Mouse (Mus musculus): ENCODE data around the gene Camsap2. TPM values are rescaled to one million over a fixed set of nuclear protein-coding genes. Genes with fewer than 3 reads are reported as not detected.

Gene Camsap2
- total and polyA plus RNA-seq, 3 experiments = 7.6 to 38.3 (median 10.7) TPM

- Histone ChIP-seq H3K4me3 (ENCODE audit: control insufficient read depth in 1 of 2, insufficient read depth in 1 of 2, low read depth in 2 of 2, low read length in 2 of 2) (no peak overlapping the region), H3K9me3 (replicated peaks; ENCODE audit: insufficient read depth, low read length) (no peaks in the 10 kb centered on the region), H3K36me3 (ENCODE audit: control insufficient read depth in 1 of 2, insufficient read depth in 2 of 2, low read length in 2 of 2) (peaks cover 0 to 15% of the 10 kb centered on the region in 2 experiments; a peak in 2 of 4 replicates), H3K4me1 (ENCODE audit: control insufficient read depth in 1 of 2, insufficient read depth in 2 of 2, low read length in 2 of 2) (peaks cover 9 to 18% of the 10 kb centered on the region in 2 experiments), H3K79me2 (ENCODE audit: control insufficient read depth, insufficient read depth, low read length, poor library complexity) (no peaks in the 10 kb centered on the region), H3K9ac (ENCODE audit: control insufficient read depth, low read depth, low read length, poor library complexity, severe bottlenecking) (no peak overlapping the region; the same call in 1 of the 2 replicates), H3K27me3 (ENCODE audit: control insufficient read depth in 1 of 2, insufficient read depth in 2 of 2, low read length in 2 of 2) (no peaks in the 10 kb centered on the region), H3K27ac (ENCODE audit: control insufficient read depth, low read depth, low read length) (no peak overlapping the region)
- TF ChIP-seq MYC (IDR thresholded peaks at IDR 0.05; ENCODE audit: low read depth, low read length) (no peak), TCF12 (IDR thresholded peaks at IDR 0.05; ENCODE audit: low read depth, low read length) (no peak)
- no peak for DNase-seq (ENCODE audit: low read depth, low spot score)
Measured at GRCm38 (mm10) chr1:136255657-136256056, 90.2 kb downstream of the Camsap2 start.

- DNase-seq (ENCODE audit: low read depth, low spot score) = peak; percentile 38
- no peak for TF ChIP-seq UBTF (IDR thresholded peaks at IDR 0.05; ENCODE audit: borderline replicate concordance, insufficient read depth, low read depth, low read length)
- TF ChIP-seq ZMIZ1 (IDR thresholded peaks at IDR 0.05; ENCODE audit: low read depth, low read length) = no peak
- TF ChIP-seq MYC (IDR thresholded peaks at IDR 0.05; ENCODE audit: low read depth, low read length) = no peak
- no peak for TF ChIP-seq USF1 (IDR thresholded peaks at IDR 0.05; ENCODE audit: low read depth, low read length)
- no peak for TF ChIP-seq POLR2A (IDR thresholded peaks at IDR 0.05; ENCODE audit: control insufficient read depth in 1 of 2, insufficient read depth in 1 of 2, low read depth in 1 of 2, low read length in 2 of 2, poor library complexity in 1 of 2)
- no peaks in the 10 kb centered on the region for H3K27me3 ChIP-seq (ENCODE audit: control insufficient read depth in 1 of 2, insufficient read depth in 2 of 2, low read length in 2 of 2)
- H3K9me3 ChIP-seq (replicated peaks; ENCODE audit: insufficient read depth, low read length) = no peaks in the 10 kb centered on the region
- H3K4me1 ChIP-seq (ENCODE audit: control insufficient read depth in 1 of 2, insufficient read depth in 2 of 2, low read length in 2 of 2) = peaks cover 9 to 18% of the 10 kb centered on the region in 2 experiments
- H3K27ac ChIP-seq (ENCODE audit: control insufficient read depth, low read depth, low read length) = no peak overlapping the region
- peaks cover 0 to 15% of the 10 kb centered on the region in 2 experiments; a peak in 2 of 4 replicates for H3K36me3 ChIP-seq (ENCODE audit: control insufficient read depth in 1 of 2, insufficient read depth in 2 of 2, low read length in 2 of 2)
- no peaks in the 10 kb centered on the region for H3K79me2 ChIP-seq (ENCODE audit: control insufficient read depth, insufficient read depth, low read length, poor library complexity)
- no peak overlapping the region for H3K4me3 ChIP-seq (ENCODE audit: control insufficient read depth in 1 of 2, insufficient read depth in 1 of 2, low read depth in 2 of 2, low read length in 2 of 2)
- peak overlapping the region; percentile 11; the same call in 1 of the 2 replicates for H3K9ac ChIP-seq (ENCODE audit: control insufficient read depth, low read depth, low read length, poor library complexity, severe bottlenecking)
Measured at GRCm38 (mm10) chr1:136255174-136255573, 90.7 kb downstream of the Camsap2 start.

GRCm38 (mm10) chr1:136254503-136255065 is 91.3 kb downstream of the Camsap2 start:
- no peak overlapping the region for H3K27ac ChIP-seq (ENCODE audit: control insufficient read depth, low read depth, low read length)
- no peak for DNase-seq (ENCODE audit: low read depth, low spot score)
- no peak overlapping the region for H3K9ac ChIP-seq (ENCODE audit: control insufficient read depth, low read depth, low read length, poor library complexity, severe bottlenecking)
- H3K79me2 ChIP-seq (ENCODE audit: control insufficient read depth, insufficient read depth, low read length, poor library complexity) = no peaks in the 10 kb centered on the region
- TF ChIP-seq NRF1 (IDR thresholded peaks at IDR 0.05; ENCODE audit: insufficient read depth, low read depth, low read length, poor library complexity, severe bottlenecking) (no peak), EP300 (IDR thresholded peaks at IDR 0.05; ENCODE audit: low read depth in 1 of 2, low read length in 2 of 2) (no peak), MAFK (IDR thresholded peaks at IDR 0.05; ENCODE audit: borderline replicate concordance, low read depth, low read length) (peak; percentile 64; the same call in 1 of the 2 replicates), BHLHE40 (IDR thresholded peaks at IDR 0.05; ENCODE audit: borderline replicate concordance, low read depth, low read length) (no peak)
- no peaks in the 10 kb centered on the region for H3K9me3 ChIP-seq (replicated peaks; ENCODE audit: insufficient read depth, low read length)
- peaks cover 9 to 21% of the 10 kb centered on the region in 2 experiments for H3K4me1 ChIP-seq (ENCODE audit: control insufficient read depth in 1 of 2, insufficient read depth in 2 of 2, low read length in 2 of 2)
- H3K4me3 ChIP-seq (ENCODE audit: control insufficient read depth in 1 of 2, insufficient read depth in 1 of 2, low read depth in 2 of 2, low read length in 2 of 2) = no peak overlapping the region
- H3K36me3 ChIP-seq (ENCODE audit: control insufficient read depth in 1 of 2, insufficient read depth in 2 of 2, low read length in 2 of 2) = peaks cover 0 to 15% of the 10 kb centered on the region in 2 experiments; a peak in 2 of 4 replicates
- no peaks in the 10 kb centered on the region for H3K27me3 ChIP-seq (ENCODE audit: control insufficient read depth in 1 of 2, insufficient read depth in 2 of 2, low read length in 2 of 2)

Measured in MEL (cell line).